Mouse (Mus musculus): ENCODE results near the gene Astn2.

GRCm38 (mm10) chr4:65663176-65663575 lies 741.2 kb downstream of the Astn2 start:
- no peak for TF ChIP-seq CTCF (IDR thresholded peaks at IDR 0.05; ENCODE audit: control insufficient read depth, insufficient read depth, insufficient read length)
- TF ChIP-seq USF1 (IDR thresholded peaks at IDR 0.05; ENCODE audit: low read depth), result no peak
- TF ChIP-seq MYOD1 (IDR thresholded peaks at IDR 0.05; ENCODE audit: control insufficient read depth, insufficient read length, low read depth), result no peak
